Mouse (Mus musculus): ENCODE results near the gene Zfp706.
"Not testable (repeated sequence)": the region's sequence is repeated elsewhere in the genome, so short reads cannot be mapped to it uniquely, and the experiment has no call there.

Gene Zfp706

DNA sequence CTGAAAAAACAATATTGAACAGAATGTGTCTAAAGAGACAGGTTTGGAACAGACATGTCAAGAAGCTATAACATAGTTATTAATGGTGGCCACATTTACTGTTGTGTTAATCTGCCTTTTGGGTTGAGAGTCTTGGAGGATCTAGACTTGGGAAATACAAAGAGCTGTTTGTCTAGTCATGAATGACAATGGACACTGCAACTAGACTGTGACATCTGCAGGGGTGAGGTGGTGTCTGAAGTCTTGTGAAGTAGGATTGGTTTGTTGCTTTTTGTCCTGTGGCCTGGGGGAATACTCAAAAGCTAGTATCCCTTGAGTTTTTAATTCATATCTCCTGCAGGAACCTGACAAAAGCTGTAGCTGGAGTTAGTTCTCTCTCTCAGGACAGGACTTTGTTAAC lies 973 bp upstream of the Zfp706 start:
- no peak for DNase-seq (ENCODE audit: low spot score in 2 of 2)

DNA sequence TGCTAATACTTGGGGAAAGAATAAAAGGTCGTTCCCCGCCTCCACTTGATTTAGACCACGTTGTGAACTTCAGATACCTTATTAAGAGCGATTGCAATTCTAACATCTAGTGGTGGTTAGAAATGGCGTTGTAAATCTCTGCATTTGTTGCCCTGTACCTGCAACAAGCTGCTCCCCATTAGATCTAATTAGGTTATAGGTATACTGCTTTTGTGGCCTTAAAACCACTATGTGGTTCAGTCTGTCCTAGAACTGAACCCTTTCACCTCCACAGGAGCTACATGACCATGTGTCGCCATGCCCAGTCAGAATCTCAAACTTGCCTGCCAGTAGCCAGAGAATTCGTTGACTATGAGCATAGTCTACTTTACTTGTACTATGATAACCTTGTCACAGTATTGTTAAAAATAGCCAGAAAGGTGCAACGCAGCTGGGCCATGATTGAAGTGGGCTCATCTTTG lies 416 bp upstream of the Zfp706 start:
- DNase-seq (ENCODE audit: low spot score in 2 of 2): no peak

DNA sequence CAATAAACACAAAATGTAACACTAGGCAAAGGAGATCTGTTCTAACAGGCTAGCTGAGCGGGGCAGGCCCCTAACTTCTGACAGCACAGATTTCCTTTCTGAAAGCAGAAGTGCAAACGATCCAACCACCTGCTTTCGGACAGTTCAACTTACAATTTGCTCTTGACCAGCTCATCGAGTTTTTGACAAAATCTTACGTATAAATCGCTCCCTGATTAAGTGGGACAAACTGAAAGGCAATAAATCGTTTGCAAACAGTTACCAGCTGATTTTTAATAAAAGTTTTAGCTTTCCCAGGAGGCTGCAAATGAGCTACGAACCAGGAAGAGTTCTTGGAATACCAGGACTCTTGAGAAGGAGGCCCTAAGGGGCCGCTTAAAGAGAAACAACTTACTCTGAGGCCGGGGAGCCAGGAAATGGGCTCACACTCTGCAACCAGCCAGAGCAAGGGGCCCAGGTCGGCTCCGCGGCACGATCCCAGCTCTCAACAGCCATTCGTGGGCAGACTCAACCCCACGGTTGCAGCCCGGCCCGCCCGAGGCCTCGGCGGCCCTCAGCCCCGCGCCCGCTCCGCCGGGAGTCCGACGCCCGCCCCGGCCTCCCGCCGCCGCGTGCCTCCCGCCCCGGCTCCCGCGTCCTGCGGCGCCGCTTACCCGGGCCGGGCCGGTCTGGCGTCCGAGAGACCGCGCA lies 953 bp downstream of the Zfp706 start:
- peak; percentile 12 to 15 for DNase-seq (ENCODE audit: low spot score in 2 of 2)

DNA sequence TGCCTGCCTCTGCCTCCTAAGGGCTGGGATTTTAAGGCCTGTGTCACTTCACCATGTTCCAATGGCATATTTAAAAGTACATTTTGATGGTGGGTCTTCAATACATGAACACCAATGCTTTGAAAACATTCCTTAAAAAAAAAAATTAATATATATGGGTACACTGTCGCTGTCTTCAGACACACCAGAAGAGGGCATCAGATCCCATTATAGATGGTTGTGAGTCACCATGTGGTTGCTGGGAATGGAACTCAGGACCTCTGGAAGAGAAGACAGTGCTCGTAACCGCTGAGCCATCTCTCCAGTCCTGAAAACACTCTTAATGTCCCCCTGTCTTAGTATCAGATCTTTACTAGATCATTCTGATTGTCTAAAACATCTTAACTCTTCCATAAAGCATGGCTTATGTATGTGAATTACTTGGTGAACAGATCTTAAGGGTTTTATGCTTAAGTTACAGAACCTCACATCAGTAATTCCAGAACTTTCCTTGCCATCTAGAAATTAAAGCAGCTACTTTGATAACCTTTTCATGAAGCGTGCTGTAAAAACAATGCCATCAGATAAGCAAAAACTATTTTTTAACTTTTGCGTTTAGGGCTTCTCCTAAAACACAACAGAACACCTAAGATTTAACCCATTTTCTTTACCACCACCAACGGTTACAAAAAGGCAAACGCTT lies 1.6 kb downstream of the Zfp706 start:
- DNase-seq (ENCODE audit: low spot score in 2 of 2): no peak

DNA sequence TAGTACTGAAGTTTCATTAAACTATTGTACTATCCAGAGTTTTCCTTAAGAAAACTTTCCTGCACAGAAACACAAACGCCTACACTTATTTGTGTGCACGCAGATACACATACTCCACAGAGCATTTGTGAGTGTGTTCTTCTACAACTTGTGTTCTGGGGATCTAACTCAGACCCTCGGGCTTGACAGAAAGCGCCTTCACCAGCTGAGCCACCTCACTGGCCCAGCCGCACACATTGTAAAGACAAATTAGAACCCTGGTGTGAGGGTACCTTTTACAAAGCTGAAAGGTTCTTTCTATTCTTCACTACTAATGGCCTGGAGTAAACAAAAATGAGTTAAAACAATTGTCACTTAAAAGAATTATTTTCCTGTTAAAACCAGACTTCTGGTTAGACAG lies 2.7 kb downstream of the Zfp706 start:
- DNase-seq (ENCODE audit: low spot score in 2 of 2): no peak

DNA sequence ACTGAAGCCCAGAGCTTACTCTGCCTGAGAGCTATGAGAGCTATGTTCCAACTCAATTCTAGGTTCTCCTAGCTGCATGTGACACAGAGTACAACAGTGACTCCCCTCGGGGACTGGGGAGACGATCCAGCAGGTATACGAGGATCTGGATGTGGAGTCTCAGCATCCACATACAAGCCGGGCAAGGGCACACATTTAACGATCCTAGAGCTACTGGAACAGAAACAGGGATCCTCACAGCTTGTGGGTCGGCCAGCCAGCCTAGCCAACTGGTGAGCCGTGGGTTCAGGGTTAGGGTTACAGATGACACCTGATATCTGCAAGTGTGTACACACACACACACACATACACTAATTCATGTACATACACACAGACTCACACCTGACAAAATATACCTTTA lies 5.3 kb downstream of the Zfp706 start:
- no peak for DNase-seq (ENCODE audit: low spot score in 2 of 2)

DNA sequence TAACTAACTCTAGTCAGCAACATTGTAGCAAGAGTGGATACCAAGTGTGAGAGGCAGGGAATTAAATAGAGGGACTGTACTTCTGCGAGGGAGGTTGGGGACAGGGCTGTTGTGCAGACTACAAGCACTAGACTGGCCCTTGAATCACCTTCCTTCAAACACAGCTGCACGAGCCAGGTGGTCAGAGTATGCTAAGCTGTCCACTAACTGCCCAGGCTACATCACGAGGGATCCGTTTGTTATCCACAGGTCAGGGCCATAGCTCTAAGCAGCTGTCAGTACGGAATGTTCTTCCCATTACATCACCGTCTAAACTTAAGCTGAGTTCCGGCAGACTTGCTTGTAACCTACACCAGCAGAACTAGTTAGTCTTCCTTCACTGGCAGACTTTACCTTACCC lies 8.0 kb downstream of the Zfp706 start:
- DNase-seq (ENCODE audit: low spot score in 2 of 2): not testable (repeated sequence)

DNA sequence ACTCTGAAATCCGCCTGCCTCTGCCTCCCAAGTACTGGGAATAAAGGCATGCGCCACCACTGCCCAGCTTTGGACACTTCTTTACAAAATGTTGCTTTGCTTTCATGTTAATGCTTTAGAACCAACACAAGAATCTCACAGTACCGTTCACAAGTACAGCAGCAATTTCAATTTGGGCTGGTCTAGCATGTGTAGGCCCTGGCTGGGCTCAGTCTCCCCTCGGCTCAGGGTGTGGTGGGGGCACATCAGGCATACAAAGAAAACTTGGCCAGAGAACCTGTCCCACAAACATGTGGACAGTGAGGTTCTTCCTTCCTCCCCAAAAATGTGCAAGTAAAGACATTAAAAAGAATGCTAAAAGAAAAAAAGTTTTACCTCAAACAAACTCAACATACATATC lies 12.4 kb downstream of the Zfp706 start:
- no peak for DNase-seq (ENCODE audit: low spot score in 2 of 2)

DNA sequence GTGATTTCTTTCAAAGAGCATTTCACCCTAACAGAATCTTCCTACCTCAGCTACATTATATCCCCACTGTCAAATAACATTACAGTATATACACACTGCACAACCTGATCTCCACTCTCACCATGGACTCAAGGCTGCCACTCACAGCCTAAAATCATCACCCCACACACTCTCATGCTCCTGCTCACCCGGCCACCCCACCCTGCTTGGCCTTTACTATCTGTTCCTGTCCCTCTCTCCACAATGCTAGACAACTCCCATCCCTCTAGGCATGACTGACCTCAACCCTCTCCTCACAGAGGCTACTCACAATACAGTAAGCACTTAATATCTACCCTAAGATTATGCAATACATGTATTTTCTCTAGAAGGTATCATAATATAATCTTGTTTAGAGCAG lies 12.9 kb downstream of the Zfp706 start:
- DNase-seq (ENCODE audit: low spot score in 2 of 2): no peak

DNA sequence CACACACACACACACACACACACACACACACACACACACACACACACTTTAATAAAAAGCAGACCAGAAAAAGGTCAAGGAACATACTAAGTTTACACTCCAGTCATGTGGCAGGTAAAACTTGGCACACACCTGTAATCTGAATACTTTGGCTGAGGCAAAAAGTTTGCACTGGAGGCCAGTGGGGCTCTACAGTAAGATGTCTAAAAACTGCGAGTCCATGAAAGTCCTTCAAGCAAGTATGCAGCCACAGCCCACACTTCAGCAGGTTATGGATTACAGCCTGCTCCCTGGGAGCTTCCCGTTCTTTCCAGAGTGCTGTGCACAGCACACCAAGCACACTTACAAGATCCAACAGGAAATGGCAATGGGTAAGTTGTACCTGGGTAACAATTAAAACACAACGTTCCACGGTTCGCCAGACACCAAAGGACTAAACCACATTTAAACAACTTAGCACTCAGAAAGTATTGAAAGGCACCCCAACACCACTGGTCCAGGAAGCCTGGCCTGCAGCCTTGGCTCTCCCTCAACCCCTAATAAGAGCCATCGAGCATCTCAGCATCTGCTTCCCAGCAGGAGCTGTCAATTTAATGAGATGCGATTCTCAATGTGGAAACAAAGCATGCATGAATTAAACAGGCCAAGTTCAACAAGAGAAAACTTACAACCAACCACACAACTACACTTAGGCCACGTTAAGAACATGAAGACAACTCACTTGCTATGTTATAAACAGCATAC lies 14.0 kb downstream of the Zfp706 start:
- DNase-seq (ENCODE audit: low spot score in 2 of 2): no peak

DNA sequence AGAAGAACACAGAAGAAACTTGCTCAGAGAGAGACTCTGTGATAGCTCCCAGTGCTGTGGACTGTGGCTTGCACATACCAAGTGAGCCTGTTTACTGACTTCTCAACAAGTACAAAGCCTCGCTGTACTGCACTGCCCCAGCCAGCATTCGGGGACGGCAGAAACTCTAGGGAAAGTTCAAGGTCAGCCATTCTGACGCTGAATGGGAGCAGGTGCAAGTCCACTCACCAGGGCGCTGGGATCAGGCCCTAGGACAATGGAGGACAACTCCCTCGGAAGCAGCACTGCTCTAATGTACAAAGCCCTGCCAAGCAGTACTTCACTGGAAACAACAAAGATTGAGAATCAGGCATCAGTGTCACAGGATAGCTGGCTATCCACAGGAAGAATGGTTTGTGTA lies 16.2 kb downstream of the Zfp706 start:
- DNase-seq (ENCODE audit: low spot score in 2 of 2): no peak

DNA sequence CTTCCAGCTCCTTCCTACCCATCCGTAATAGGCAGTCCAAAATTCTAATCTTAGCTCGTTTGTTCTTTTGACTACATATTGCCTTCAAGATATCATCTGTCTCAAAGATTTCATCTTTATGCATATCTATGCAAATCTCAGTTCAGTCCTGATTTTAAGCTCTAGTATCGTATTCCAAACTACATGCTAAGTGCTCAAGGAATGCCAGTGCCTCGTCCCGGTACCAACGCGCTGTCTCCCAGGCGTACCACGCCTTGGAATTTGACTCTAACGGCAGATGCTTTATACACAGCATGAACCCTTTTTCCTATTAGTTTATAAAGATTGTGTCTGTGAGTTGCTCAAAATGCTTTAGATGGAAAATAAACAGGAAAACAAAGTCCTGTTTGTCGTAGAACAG lies 17.7 kb downstream of the Zfp706 start:
- DNase-seq (ENCODE audit: low spot score in 2 of 2): no peak

DNA sequence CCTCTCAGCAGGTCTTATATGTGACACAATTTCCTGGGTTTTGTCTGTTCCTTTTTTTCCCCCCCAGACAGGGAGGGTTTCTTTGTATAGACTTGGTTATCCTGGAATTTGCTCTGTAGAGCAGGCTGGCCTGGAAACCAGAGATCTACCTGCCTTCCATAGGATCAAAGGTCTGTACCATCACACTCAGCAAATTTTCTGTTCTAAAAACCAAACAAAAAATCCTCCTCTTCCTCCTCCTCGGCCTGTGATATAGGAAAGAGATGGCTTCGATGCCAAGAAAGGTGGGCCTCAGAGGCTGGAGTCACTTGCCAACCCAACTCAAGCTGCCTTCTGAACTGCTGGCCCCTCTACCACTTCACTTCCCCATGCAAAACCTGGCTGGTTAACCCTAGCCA lies 18.9 kb downstream of the Zfp706 start:
- no peak for DNase-seq (ENCODE audit: low spot score in 2 of 2)

DNA sequence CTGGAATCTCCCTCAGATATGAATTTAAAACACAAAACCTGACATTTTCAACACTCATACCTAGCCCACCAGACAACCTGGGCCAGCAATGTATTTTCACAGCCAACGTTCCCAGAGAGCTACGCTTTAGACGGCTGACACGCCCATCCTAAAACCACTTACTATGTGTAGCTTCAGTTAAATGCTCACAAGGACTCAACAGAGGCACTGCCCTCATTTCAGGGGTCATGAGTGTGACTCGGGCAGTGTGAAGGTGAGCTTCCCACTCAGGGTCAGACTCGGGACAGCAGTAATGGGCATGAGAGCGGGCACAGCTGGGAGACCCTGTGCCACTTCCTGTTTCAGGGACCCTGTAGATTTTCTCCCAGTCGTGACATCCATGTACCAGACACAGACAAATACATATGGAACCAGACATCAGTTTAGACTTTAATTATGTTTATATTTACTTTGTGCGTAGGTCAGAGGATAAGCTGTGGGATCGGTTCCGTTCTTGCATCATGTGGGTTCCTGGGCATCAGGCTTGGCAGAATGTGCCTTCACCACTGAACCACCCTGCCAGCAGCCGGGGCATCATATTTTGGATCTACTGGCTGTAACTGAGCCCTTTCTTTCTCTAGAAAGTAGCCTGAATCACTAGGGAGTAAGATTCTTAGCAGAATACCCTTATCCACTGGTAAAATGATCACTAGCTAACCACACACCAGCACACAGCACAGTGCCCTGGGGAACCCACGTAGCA lies 19.4 kb downstream of the Zfp706 start:
- DNase-seq (ENCODE audit: low spot score in 2 of 2): no peak

DNA sequence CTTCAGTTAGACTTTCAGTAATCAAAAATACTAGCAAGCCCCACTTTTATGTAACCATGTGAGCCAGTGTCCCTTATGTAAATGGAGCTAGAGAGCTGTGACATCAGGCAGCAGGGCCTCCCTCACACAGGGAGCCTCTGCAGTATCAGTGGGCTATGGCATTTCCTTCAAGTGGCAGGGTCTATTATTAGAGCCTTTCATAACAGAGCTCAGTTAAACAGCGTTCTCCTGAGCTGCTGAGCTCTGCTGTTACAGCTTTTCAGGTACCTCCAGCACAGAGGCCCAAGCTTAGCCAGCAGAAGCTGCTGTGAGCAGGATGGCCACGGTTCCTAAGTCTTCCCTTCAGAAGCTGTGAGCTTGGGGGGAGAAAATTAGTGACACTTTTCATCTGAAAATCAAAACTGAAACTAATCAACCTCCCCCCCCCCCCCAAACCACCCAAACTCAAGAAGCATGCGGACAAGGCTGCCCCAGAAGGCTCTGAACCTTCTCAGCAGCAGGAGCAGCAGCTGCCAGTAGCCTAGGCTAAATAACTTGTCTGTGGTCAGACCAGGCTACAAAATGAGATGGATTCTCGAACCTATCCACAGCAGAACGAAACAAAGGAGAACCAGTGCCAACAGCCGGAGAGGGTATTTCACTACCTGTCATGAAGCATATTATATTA lies 20.2 kb downstream of the Zfp706 start:
- no peak for DNase-seq (ENCODE audit: low spot score in 2 of 2)

DNA sequence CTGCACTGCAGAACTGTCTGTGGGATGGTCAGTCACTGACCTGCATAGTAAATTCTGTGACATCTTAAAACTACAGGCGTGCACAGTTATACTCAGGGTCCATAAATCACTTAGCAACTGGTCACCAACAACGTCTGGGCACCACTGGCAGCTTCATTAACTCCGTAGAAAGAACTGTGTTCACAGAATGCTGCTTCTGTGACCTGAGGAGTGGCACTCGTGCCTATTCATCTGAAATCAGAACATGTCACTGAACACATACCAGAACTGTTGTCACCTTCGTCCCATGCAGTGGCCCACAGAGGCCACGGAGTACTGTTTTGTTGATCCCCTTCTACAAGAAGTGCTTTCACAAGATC lies 22.0 kb downstream of the Zfp706 start:
- no peak for DNase-seq (ENCODE audit: low spot score in 2 of 2)

DNA sequence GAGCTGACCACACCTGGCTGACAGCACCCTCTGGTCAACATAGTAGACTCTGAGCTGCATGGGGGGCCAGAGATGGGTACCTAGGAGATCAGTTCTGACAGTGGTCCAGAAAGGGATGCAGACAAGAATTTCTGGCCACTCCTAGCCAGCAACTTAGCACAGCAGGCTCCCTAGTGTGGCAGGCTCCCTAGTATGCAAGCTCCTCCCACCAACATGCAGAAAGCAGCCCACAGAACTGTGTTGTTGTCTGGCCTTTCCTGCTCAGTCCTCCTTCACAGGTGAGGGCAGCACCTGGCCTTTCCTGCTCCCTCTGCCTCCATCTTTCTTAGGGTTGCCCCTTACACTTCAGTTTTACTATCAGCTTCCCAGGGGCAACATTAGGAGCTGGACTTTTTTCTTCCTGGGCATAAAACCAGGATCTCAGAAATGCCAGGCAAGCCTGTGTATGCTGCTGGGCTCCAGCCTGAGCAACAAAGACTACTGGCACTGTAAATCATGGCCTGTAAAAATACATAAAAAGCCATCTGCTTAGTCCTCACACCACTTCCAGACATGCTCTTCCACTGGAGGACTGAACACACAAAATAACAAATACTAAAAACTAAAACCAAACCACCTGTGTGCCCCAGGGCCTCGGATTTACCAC lies 22.5 kb downstream of the Zfp706 start:
- no peak for DNase-seq (ENCODE audit: low spot score in 2 of 2)

DNA sequence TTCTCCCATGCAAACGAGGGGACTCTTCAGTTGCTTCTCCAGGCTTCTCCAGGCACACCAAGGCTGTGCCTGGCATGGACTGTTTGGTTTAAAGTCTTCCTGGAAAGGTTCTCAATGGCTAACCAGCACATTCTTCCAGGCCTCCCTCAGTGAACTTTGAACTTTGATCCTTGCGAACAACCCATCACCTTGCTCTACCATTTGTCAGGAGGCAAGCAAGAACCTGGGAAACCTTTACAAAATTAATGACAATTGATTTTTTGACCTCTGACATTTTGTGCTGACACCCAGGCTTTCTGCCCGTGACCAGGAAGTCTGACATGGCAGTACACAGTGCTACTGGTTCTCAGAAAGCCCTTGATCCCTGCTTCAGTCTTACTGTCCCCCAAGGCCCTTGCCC lies 24.1 kb downstream of the Zfp706 start:
- no peak for DNase-seq (ENCODE audit: low spot score in 2 of 2)

DNA sequence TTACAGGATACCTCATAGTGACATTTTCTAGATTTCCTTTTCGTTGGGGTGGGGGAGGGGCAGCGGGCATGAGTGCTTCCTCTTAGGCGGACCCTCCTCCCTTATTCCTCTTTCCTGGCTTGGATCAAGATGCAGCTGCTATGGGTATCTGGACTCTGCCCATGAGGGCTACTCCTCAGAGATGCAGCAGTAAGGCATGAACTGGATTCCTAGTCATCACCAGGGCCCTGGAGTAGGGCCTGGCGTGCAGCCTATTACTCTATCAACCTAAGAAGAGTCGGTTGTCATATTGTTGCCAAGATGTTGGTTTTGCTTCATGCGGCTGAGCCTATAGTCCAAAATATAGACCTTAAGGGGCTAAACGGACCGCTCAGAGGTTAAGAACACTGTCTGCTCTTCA lies 27.3 kb downstream of the Zfp706 start:
- no peak for DNase-seq (ENCODE audit: low spot score in 2 of 2)

DNA sequence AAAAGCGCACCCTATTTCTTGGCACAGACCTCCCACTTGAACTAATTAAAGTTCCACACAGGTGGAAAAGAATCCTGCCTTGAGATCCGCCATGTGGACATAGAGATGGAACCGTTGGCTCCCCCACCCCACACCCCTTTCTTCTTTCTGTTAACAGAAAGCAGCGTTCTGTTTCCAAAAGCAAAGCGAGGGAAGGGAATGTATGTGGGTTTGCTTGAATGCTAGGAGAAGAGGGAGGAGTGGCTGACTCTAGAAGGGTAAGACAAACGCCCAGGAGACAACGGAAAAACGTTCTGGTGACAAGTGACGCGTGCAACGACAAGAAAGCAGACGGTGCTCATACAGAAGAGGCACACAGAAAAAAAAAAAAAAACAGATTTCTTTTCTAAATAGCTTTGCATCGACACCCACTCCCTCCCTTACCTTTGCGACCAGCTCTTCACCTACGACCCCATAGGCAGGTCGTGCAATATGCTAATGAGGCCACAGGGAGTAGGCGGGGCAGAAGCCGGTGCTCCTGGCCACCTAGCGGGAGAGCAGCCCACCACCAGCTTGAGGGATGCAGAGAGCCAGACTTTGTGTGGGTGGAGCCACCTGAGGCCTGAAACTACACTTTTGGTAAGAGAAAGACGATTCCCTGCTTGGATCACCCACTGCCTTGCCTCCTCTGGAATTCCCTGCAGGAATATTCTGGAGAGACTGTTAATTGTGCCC lies 27.9 kb downstream of the Zfp706 start:
- DNase-seq (ENCODE audit: low spot score in 2 of 2): no peak

DNA sequence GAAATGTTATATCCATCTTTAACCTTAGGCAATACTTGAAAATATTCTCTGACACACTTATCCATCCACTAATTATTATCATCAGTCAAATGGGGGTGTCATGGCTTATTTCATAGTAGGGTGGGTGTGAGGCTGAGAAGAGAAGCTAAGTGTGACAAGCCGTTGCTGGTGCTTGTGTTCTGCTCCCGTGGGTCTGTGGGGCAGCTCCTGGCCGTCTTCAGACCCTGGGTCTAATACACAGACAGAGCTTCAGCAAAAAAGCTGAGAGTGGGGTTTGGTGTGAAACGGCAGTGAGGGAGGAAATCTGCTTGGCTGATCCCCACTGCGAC lies 28.4 kb downstream of the Zfp706 start:
- no peak for DNase-seq (ENCODE audit: low spot score in 2 of 2)

Data from urinary bladder, adult 18-20 months (tissue).